Comparison of ENCODE assay signal across 10 mouse cellular contexts in genomic region chr16:38400311-38400960, GRCm38 (mm10). TPM values are rescaled to one million over a fixed set of nuclear protein-coding genes. Genes with fewer than 3 reads are reported as not detected.
DNase-seq lines count a peak whose midpoint lies in the region; ATAC-seq and TF ChIP-seq lines count a peak whose summit lies in the region.
"Had no signal": no experiment of that assay in that cellular context is flagged by ENCODE, and none has a peak within 500 bp of the region (broad histone marks: within the 10 kb centered on the region; RNA-seq: fewer than 3 reads in every experiment).

No protein-coding gene starts in this region.

- H3K4me3 ChIP-seq in layer of hippocampus, adult 2 months, result peak overlapping the region; percentile 48
- H3K4me3 ChIP-seq in embryonic facial prominence, embryonic 15.5 days (replicated peaks), result peak overlapping the region; percentile 25; the same call in 1 of the 2 replicates
- H3K4me3 ChIP-seq in intestine, embryonic 14.5 days (ENCODE audit: low read depth, low read length), result 0 out of 2 replicates have a peak overlapping the region, but pooled peaks have one; percentile 10
- H3K4me3 ChIP-seq in neural tube, embryonic 12.5 days, result no peak overlapping the region

- H3K36me3 ChIP-seq in embryonic facial prominence, embryonic 15.5 days, result no peaks in the 10 kb centered on the region
- no peaks in the 10 kb centered on the region for H3K36me3 ChIP-seq in intestine, embryonic 14.5 days (ENCODE audit: control insufficient read depth, insufficient read depth, low read length)
- no peaks in the 10 kb centered on the region for H3K36me3 ChIP-seq in neural tube, embryonic 12.5 days

- ATAC-seq in embryonic facial prominence, embryonic 15.5 days (ENCODE audit: insufficient number of reproducible peaks, low FRiP score, low TSS enrichment, low read depth), result no peak
- ATAC-seq in intestine, embryonic 14.5 days (replicated peaks; ENCODE audit: low FRiP score, low TSS enrichment, low read depth), result no peak
- no peak; the same call in none of the 2 replicates for ATAC-seq in neural tube, embryonic 12.5 days (ENCODE audit: low FRiP score, low read depth)
- ATAC-seq in erythroid progenitor cell, adult 5-6 weeks (replicated peaks; ENCODE audit: low FRiP score, poor library complexity, severe bottlenecking), result no peak

- peak overlapping the region; percentile 51 for H3K4me2 ChIP-seq in embryonic facial prominence, embryonic 15.5 days (replicated peaks)
- H3K4me2 ChIP-seq in intestine, embryonic 14.5 days (ENCODE audit: low read length), result peak overlapping the region; percentile 47
- H3K4me2 ChIP-seq in neural tube, embryonic 12.5 days (replicated peaks), result peak overlapping the region; percentile 52

- no peaks in the 10 kb centered on the region for H3K27me3 ChIP-seq in embryonic facial prominence, embryonic 15.5 days
- no peaks in the 10 kb centered on the region for H3K27me3 ChIP-seq in intestine, embryonic 14.5 days (replicated peaks; ENCODE audit: control insufficient read depth, insufficient read depth, low read length)
- no peaks in the 10 kb centered on the region for H3K27me3 ChIP-seq in neural tube, embryonic 12.5 days (replicated peaks)

- peaks cover 22% of the 10 kb centered on the region for H3K4me1 ChIP-seq in embryonic facial prominence, embryonic 15.5 days
- peaks cover 13% of the 10 kb centered on the region for H3K4me1 ChIP-seq in intestine, embryonic 14.5 days (replicated peaks; ENCODE audit: control insufficient read depth, insufficient read depth, low read length)
- peaks cover 7% of the 10 kb centered on the region for H3K4me1 ChIP-seq in neural tube, embryonic 12.5 days

- H3K9me3 ChIP-seq in embryonic facial prominence, embryonic 15.5 days (replicated peaks), result no peaks in the 10 kb centered on the region
- H3K9me3 ChIP-seq in intestine, embryonic 14.5 days (ENCODE audit: control insufficient read depth, low read length), result no peaks in the 10 kb centered on the region
- H3K9me3 ChIP-seq in neural tube, embryonic 12.5 days, result no peaks in the 10 kb centered on the region

- H3K9ac ChIP-seq in embryonic facial prominence, embryonic 15.5 days, result no peak overlapping the region
- no peak overlapping the region for H3K9ac ChIP-seq in intestine, embryonic 14.5 days (ENCODE audit: low read length)
- H3K9ac ChIP-seq in neural tube, embryonic 12.5 days, result no peak overlapping the region

- 75% methylated on average over 9 of the region's 9 CpGs for WGBS in embryonic facial prominence, embryonic 15.5 days
- 72% methylated on average over 9 of the region's 9 CpGs for WGBS in intestine, embryonic 14.5 days
- WGBS in neural tube, embryonic 12.5 days, result 81% methylated on average over 9 of the region's 9 CpGs

- peak overlapping the region; percentile 71 for H3K27ac ChIP-seq in layer of hippocampus, adult 2 months
- H3K27ac ChIP-seq in embryonic facial prominence, embryonic 15.5 days (replicated peaks), result peak overlapping the region; percentile 82
- no peak overlapping the region for H3K27ac ChIP-seq in intestine, embryonic 14.5 days (ENCODE audit: low read depth)
- no peak overlapping the region for H3K27ac ChIP-seq in neural tube, embryonic 12.5 days

- TF ChIP-seq CTCF in layer of hippocampus, adult 2 months (conservative IDR thresholded peaks at IDR 0.05), result no peak

- DNase-seq in layer of hippocampus, adult 2 months (ENCODE audit: low spot score in 2 of 2), result no peak
- no peak for DNase-seq in layer of hippocampus, postnatal 14 days (ENCODE audit: low spot score in 2 of 2)
- no peak for DNase-seq in intestine, embryonic 14.5 days (ENCODE audit: low spot score)
- no peak for DNase-seq in spleen, postnatal 10 days (ENCODE audit: low spot score in 2 of 2)
- no peak for DNase-seq in spleen, postnatal 4 days (ENCODE audit: low spot score in 2 of 2)

RNA-seq across cellular contexts. Expression of gene Pla1a, which starts 32.5 kb away (rescaled TPM):
- under 1 TPM; 0.76 to 0.97 TPM for total RNA-seq in layer of hippocampus, adult 2 months (2021)
- under 1 TPM; 0.60 to 0.76 TPM for total RNA-seq in layer of hippocampus, postnatal 14 days (2021)
- 0.49 and 0.60 TPM in 2 replicates for polyA plus RNA-seq in embryonic facial prominence, embryonic 15.5 days (2015; fragmentation: Nextera tagmentation; extraction: Ambion mirVana)
- polyA plus RNA-seq in intestine, embryonic 14.5 days (2014; fragmentation: Nextera tagmentation; extraction: Ambion mirVana), result 0.09 and 0.81 TPM in 2 replicates
- polyA plus RNA-seq in neural tube, embryonic 12.5 days (2016; fragmentation: Nextera tagmentation; extraction: Ambion mirVana), result 0.28 and 0.42 TPM in 2 replicates
- not detected in 2 replicates for total RNA-seq in erythroid progenitor cell, adult 5-6 weeks (2015; ENCODE audit: low replicate concordance)
- not detected in 2 replicates for total RNA-seq in erythroid progenitor cell, adult 5-6 weeks (2017; ENCODE audit: low replicate concordance)

RNA-seq across cellular contexts. Expression of gene Popdc2, which starts 38.4 kb away (rescaled TPM):
- under 1 TPM; 0.44 to 0.49 TPM for total RNA-seq in layer of hippocampus, adult 2 months (2021)
- total RNA-seq in layer of hippocampus, postnatal 14 days (2021), result under 1 TPM; 0.43 to 0.44 TPM
- 5.2 and 9.7 TPM in 2 replicates for polyA plus RNA-seq in embryonic facial prominence, embryonic 15.5 days (2015; fragmentation: Nextera tagmentation; extraction: Ambion mirVana)
- polyA plus RNA-seq in intestine, embryonic 14.5 days (2014; fragmentation: Nextera tagmentation; extraction: Ambion mirVana), result 16.8 and 19.6 TPM in 2 replicates
- 0.61 and 0.94 TPM in 2 replicates for polyA plus RNA-seq in neural tube, embryonic 12.5 days (2016; fragmentation: Nextera tagmentation; extraction: Ambion mirVana)
- total RNA-seq in erythroid progenitor cell, adult 5-6 weeks (2015; ENCODE audit: low replicate concordance), result 21.6 and 24.3 TPM in 2 replicates
- 18.8 and 23.0 TPM in 2 replicates for total RNA-seq in erythroid progenitor cell, adult 5-6 weeks (2017; ENCODE audit: low replicate concordance)

RNA-seq across cellular contexts. Expression of gene Adprh, which starts 52.1 kb away (rescaled TPM):
- total RNA-seq in layer of hippocampus, adult 2 months (2021), result 10 to 100 TPM; 55.4 to 55.5 TPM
- 10 to 100 TPM; 58.4 to 62.4 TPM for total RNA-seq in layer of hippocampus, postnatal 14 days (2021)
- 105 and 109 TPM in 2 replicates for polyA plus RNA-seq in embryonic facial prominence, embryonic 15.5 days (2015; fragmentation: Nextera tagmentation; extraction: Ambion mirVana)
- polyA plus RNA-seq in intestine, embryonic 14.5 days (2014; fragmentation: Nextera tagmentation; extraction: Ambion mirVana), result 86.6 and 90.8 TPM in 2 replicates
- polyA plus RNA-seq in neural tube, embryonic 12.5 days (2016; fragmentation: Nextera tagmentation; extraction: Ambion mirVana), result 150 and 156 TPM in 2 replicates
- 1.8 and 6.7 TPM in 2 replicates for total RNA-seq in erythroid progenitor cell, adult 5-6 weeks (2015; ENCODE audit: low replicate concordance)
- total RNA-seq in erythroid progenitor cell, adult 5-6 weeks (2017; ENCODE audit: low replicate concordance), result 1.9 and 4.1 TPM in 2 replicates

RNA-seq across cellular contexts. Expression of gene Gm21987, which starts 53.6 kb away (rescaled TPM):
- not detected for total RNA-seq in layer of hippocampus, adult 2 months (2021)
- total RNA-seq in layer of hippocampus, postnatal 14 days (2021), result not detected
- polyA plus RNA-seq in embryonic facial prominence, embryonic 15.5 days (2015; fragmentation: Nextera tagmentation; extraction: Ambion mirVana), result not detected in 2 replicates
- polyA plus RNA-seq in intestine, embryonic 14.5 days (2014; fragmentation: Nextera tagmentation; extraction: Ambion mirVana), result 0.68 TPM in 1 of 2 replicates, not detected in the other
- not detected in 2 replicates for polyA plus RNA-seq in neural tube, embryonic 12.5 days (2016; fragmentation: Nextera tagmentation; extraction: Ambion mirVana)
- not detected in 2 replicates for total RNA-seq in erythroid progenitor cell, adult 5-6 weeks (2015; ENCODE audit: low replicate concordance)
- total RNA-seq in erythroid progenitor cell, adult 5-6 weeks (2017; ENCODE audit: low replicate concordance), result not detected in 2 replicates
- total RNA-seq: left cerebral cortex, postnatal 36 days had no signal
- polyA plus RNA-seq: spleen, adult 2 months had no signal

RNA-seq across cellular contexts. Expression of gene Cox17, which starts 53.6 kb away (rescaled TPM):
- total RNA-seq in layer of hippocampus, adult 2 months (2021), result 100 to 1,000 TPM; 123 to 126 TPM
- total RNA-seq in layer of hippocampus, postnatal 14 days (2021), result 10 to 100 TPM; 94.9 to 97.0 TPM
- 122 and 124 TPM in 2 replicates for polyA plus RNA-seq in embryonic facial prominence, embryonic 15.5 days (2015; fragmentation: Nextera tagmentation; extraction: Ambion mirVana)
- 176 and 187 TPM in 2 replicates for polyA plus RNA-seq in intestine, embryonic 14.5 days (2014; fragmentation: Nextera tagmentation; extraction: Ambion mirVana)
- polyA plus RNA-seq in neural tube, embryonic 12.5 days (2016; fragmentation: Nextera tagmentation; extraction: Ambion mirVana), result 127 and 128 TPM in 2 replicates
- total RNA-seq in erythroid progenitor cell, adult 5-6 weeks (2015; ENCODE audit: low replicate concordance), result 157 and 170 TPM in 2 replicates
- 196 and 437 TPM in 2 replicates for total RNA-seq in erythroid progenitor cell, adult 5-6 weeks (2017; ENCODE audit: low replicate concordance)

Comparison
In these comparisons a context has a peak if more than half of its experiments do, and no peak if none do; other contexts are left out.
1. H3K27ac ChIP-seq: peak in layer of hippocampus, adult 2 months (single experiment) and embryonic facial prominence, embryonic 15.5 days (single experiment); none in intestine, embryonic 14.5 days (single experiment) and neural tube, embryonic 12.5 days (single experiment).
2. RNA of gene Popdc2, which starts 38.4 kb away (total RNA-seq): 18.8 to 24.3 TPM in erythroid progenitor cell, adult 5-6 weeks; 0.44 to 0.49 TPM in layer of hippocampus, adult 2 months and 0.43 to 0.44 TPM in layer of hippocampus, postnatal 14 days; every median in the first group is over 10 times any median in the second.
3. RNA of gene Adprh, which starts 52.1 kb away (total RNA-seq): 58.4 to 62.4 TPM in layer of hippocampus, postnatal 14 days and 55.4 to 55.5 TPM in layer of hippocampus, adult 2 months; 1.8 to 6.7 TPM in erythroid progenitor cell, adult 5-6 weeks; every median in the first group is over 4 times any median in the second.
4. Peak in every context shown above with its lines, with median percentiles within 50 percentile points of each other: H3K4me2 ChIP-seq.